Mouse (Mus musculus) midbrain, embryonic 10.5 days (tissue): ENCODE results near the gene Rnasek. TPM values are rescaled to one million over a fixed set of nuclear protein-coding genes. Genes with fewer than 3 reads are reported as not detected.
A peak's percentile ranks its signal among the peaks of the same experiment; 100 is the strongest.

Experiments
- DNase-seq: peaks from one replicate; pipeline ENCODE4 v3.0.0-alpha.2; 2017; ENCODE audit warnings: low spot score
- H3K27ac ChIP-seq: fragments of 300-500 bp; sonication (generic); replicated peaks from 2 replicates; pipeline ENCODE4 v1.5.1; 2016; ENCODE audit warnings: mild to moderate bottlenecking
- H3K27me3 ChIP-seq: fragments of 300-500 bp; sonication (generic); 2 replicates; pipeline ENCODE4 v1.6.1; 2016; ENCODE audit warnings: low read depth, mild to moderate bottlenecking; ENCODE audit not compliant: poor library complexity, severe bottlenecking
- H3K36me3 ChIP-seq: fragments of 300-500 bp; sonication (generic); 2 replicates; pipeline ENCODE4 v1.6.1; 2016; ENCODE audit warnings: mild to moderate bottlenecking, moderate library complexity
- H3K4me1 ChIP-seq: fragments of 300-500 bp; sonication (generic); 2 replicates; pipeline ENCODE4 v1.6.1; 2016
- H3K4me3 ChIP-seq: fragments of 300-500 bp; sonication (generic); 2 replicates; pipeline ENCODE4 v1.5.1; 2016; ENCODE audit warnings: mild to moderate bottlenecking, moderate library complexity
- H3K9me3 ChIP-seq: fragments of 300-500 bp; sonication (generic); replicated peaks from 2 replicates; pipeline ENCODE4 v1.6.1; 2016; ENCODE audit warnings: mild to moderate bottlenecking
- WGBS: fragments of 180-500 bp; shearing (Covaris S2); methylation state at CpG from one replicate; pipeline ENCODE4 v1.1.7; 2016; 5-methylcytosine and 5-hydroxymethylcytosine counted together
- polyA plus RNA-seq: library from polyadenylated mRNA; unstranded; fragments of >200 nt; fragmentation: Nextera tagmentation; extraction: Ambion mirVana; gene quantifications from 2 replicates; pipeline ENCODE4 v1.2.1, GENCODE M21; 2016

Gene Rnasek
- polyA plus RNA-seq, 1 experiment from 2014 or later = 104 TPM

DNA sequence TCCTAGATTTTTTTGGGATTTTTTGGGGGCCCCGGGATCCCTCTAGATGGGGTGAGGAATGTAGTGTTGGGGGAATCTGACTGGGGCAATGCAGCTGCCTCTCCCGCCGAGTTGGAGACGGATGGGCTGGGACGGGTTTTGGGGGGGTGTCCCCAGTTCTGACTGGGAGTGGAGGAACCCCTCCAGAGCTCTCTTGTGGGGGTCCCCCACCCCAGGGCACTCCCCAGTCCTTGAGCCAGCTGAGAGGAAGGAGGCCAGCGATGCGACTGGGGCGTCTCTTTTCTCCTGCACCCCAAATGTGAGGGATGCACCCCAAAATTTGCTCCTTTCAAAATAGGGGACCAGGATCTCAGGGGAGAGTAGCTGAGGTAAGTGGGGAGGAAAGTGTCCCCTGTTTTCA, 6.6 kb downstream of the Rnasek start:
- 41% methylated on average over 8 of the region's 8 CpGs for WGBS
- Histone ChIP-seq H3K4me3 (peak overlapping the region; percentile 54), H3K27me3 (peaks cover 42% of the 10 kb centered on the region)

DNA sequence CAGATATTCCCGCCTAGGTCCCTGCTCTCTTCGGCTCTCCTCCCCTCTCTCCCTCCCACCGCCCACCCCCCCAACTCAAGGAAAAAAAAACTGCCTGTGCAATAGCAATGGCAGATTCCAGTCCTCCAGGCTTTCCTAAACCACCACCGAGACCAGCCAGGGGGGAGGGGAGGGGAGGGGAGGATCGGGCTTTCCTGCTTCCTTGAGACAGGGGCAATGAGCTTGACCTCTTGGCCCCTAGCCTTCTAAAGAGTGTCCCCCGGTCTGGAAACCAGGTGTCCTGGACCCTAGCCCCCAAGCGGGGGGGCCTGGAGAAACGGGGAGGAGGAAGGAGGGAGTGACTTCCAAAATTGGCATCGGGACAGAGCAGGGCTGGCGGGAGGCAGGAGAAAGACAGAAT, 7.1 kb downstream of the Rnasek start:
- H3K36me3 ChIP-seq = peaks cover 25% of the 10 kb centered on the region
- no peaks in the 10 kb centered on the region for H3K9me3 ChIP-seq
- peaks cover 47% of the 10 kb centered on the region for H3K27me3 ChIP-seq
- peak overlapping the region; percentile 87 for H3K27ac ChIP-seq
- WGBS = 9% methylated on average over 10 of the region's 10 CpGs
- DNase-seq = peak; percentile 70
- H3K4me1 ChIP-seq = peaks cover 74% of the 10 kb centered on the region
- H3K4me3 ChIP-seq = peak overlapping the region; percentile 54

More for the DNA sequence above, 6.6 kb downstream of the Rnasek start:
- Histone ChIP-seq H3K4me1 (peaks cover 74% of the 10 kb centered on the region), H3K27ac (peak overlapping the region; percentile 87), H3K9me3 (no peaks in the 10 kb centered on the region), H3K36me3 (peaks cover 25% of the 10 kb centered on the region)
- DNase-seq = no peak

DNA sequence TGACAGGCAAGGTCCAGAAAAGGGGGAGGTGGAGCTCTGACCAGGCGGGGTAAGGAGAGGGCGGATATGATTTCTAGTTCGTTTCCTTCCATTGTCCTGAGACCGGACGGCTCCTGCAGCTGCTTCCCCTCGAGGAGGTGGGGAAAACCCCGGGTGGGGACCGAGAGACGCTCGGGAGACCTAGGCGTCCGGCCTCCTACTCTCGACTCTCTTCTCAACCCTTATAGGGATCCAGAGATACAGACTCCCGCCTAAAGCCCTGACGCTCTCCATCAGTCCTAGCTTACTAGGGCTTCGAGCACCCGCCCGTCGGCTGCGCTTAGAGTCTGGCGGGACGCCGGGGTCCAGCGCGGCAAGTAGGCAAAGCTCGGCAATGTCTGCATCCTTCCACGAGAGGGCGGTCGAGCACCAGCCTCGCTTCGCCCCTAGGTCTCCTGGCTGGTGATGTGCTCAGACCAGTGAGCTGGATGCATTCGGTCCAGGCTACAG, 9.4 kb downstream of the Rnasek start:
- DNase-seq = peak; percentile 88
- peaks cover 14% of the 10 kb centered on the region for H3K36me3 ChIP-seq
- peaks cover 70% of the 10 kb centered on the region for H3K27me3 ChIP-seq
- peak overlapping the region; percentile 43 for H3K4me3 ChIP-seq
- no peaks in the 10 kb centered on the region for H3K9me3 ChIP-seq
- 2% methylated on average over 32 of the region's 32 CpGs for WGBS
- H3K4me1 ChIP-seq = peaks cover 69% of the 10 kb centered on the region
- H3K27ac ChIP-seq = peak overlapping the region; percentile 74

DNA sequence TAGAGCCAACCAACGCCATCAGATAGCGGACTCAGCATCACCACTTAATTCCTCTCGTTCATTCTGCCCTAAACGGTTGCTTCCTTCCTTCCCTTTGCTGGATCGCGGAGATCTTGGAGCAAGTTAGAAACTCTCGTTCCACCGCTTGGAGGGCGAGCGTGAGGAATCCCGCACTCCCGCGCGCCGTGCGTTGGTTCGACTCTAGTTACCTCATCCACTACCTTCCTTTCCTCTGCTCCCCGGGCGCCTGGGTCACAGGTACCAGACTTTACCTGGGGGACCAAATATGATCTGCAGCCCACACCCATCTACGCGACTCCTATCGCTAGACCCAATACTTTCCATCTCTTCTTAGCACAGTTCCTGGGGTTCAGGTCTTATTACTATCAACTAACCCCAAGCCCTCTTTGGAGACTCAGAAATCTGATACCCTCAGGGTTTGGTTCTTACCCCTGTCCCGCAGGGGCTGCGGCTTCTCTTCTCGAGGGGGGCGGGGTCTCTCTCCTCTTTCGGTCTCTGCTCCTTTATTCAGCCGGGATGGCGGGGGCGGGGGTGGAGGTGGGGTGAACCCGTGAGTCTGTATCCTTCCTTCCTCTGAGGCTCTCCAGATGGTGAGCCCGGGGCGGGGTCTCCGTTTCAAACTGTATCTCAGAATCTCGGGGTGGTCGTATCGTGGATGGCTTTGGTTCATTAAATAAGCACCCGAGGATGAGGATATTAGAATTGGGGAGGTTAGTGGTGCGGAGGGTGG, 10.2 kb downstream of the Rnasek start, which contains the start of gene Bcl6b:
Gene Bcl6b, minus strand, starts transcription at position 539 of the 751 bp plus-strand sequence.
- 3% methylated on average over 39 of the region's 39 CpGs for WGBS
- H3K4me3 ChIP-seq = peak within 1 kb of the TSS; percentile 43
- DNase-seq = peak; percentile 33
- H3K9me3 ChIP-seq = no peaks in the 10 kb centered on the region
- H3K27ac ChIP-seq = peak within 1 kb of the TSS; percentile 74
- H3K4me1 ChIP-seq = peaks cover 67% of the 10 kb centered on the region
- H3K36me3 ChIP-seq = peaks cover 6% of the 10 kb centered on the region
- H3K27me3 ChIP-seq = peaks cover 78% of the 10 kb centered on the region

DNA sequence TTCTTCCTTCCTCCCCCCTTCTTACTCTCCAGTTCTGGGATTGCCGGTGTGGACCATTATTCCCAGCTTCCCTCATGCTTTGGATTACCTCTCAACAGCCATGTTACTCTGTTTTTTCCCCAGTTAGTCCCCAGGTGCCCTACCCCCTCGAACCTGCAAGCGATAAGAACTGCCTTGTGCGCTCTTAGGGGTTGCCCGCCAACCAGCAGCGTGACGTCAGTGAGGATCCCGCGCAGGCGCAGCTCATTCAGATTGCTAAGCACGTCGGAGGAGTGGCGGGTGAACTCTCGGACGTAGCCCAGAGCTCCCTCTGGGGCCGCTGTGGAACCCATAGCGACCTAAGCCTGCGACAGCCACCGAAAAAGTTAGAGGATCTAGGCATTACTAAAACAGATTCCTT, 10.8 kb downstream of the Rnasek start:
- peak overlapping the region; percentile 60 for H3K27ac ChIP-seq
- H3K36me3 ChIP-seq = no peaks in the 10 kb centered on the region
- H3K27me3 ChIP-seq = peaks cover 84% of the 10 kb centered on the region
- peak; percentile 85 for DNase-seq
- peaks cover 64% of the 10 kb centered on the region for H3K4me1 ChIP-seq
- H3K9me3 ChIP-seq = no peaks in the 10 kb centered on the region
- WGBS = 2% methylated on average over 19 of the region's 19 CpGs
- H3K4me3 ChIP-seq = peak overlapping the region; percentile 43

DNA sequence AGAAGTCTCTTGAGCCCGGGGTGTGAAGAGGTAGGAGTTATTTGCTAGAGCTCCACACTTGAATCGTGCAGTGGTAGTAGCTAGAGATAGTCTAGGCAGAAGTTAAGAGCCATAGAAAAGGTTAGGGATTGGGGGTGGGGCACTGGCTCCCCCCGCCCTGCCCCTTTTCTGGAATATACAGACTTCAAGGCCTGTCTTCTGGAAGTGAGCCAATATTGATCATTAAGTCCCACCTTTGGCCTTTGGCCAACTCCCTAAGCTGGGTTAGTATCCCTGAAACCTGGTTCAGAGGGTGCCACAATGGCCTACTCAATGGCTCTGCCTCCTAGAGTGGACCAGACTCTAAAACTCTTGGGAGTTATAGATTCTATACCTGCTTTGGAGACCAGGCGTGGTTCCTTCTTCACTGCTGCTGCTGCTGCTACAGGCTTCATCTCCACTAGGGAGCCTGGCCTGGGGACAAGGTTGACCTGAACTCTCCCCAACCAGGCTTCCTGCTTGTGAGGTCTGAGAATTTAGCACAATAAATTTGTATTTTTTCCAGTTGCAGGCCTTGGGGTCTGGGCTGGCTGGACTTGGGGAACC, 11.9 kb downstream of the Rnasek start:
- 87% methylated on average over 4 of the region's 4 CpGs for WGBS
- Histone ChIP-seq H3K4me3 (peak overlapping the region; percentile 12; the same call in 1 of the 2 replicates), H3K4me1 (peaks cover 53% of the 10 kb centered on the region), H3K27me3 (peaks cover 90% of the 10 kb centered on the region), H3K9me3 (no peaks in the 10 kb centered on the region), H3K27ac (no peak overlapping the region), H3K36me3 (no peaks in the 10 kb centered on the region)
- DNase-seq = no peak

DNA sequence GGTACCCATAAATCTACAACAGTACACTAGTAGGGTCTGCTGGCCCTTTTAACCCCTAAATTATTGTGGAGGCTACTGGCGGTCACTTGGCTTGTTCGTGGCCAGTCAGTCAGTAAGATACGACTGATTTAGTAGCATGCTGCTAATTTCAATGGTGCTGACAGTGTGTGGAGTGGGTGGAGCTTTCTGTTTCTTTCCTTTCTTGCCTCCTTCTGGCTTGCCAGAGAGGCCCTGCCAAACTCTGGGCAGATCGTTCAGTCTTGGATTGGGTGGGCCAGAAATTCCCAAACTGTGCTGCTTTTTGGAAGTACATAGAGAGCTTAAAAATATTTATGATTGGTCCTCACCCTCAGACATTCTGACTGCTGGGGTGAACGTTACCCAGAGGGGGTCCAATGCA, 12.5 kb downstream of the Rnasek start:
- Histone ChIP-seq H3K27ac (no peak overlapping the region), H3K4me3 (peak overlapping the region; percentile 39; the same call in 1 of the 2 replicates), H3K27me3 (peaks cover 95% of the 10 kb centered on the region), H3K4me1 (peaks cover 51% of the 10 kb centered on the region), H3K36me3 (no peaks in the 10 kb centered on the region), H3K9me3 (no peaks in the 10 kb centered on the region)
- DNase-seq = no peak
- 37% methylated on average over 5 of the region's 5 CpGs for WGBS

DNA sequence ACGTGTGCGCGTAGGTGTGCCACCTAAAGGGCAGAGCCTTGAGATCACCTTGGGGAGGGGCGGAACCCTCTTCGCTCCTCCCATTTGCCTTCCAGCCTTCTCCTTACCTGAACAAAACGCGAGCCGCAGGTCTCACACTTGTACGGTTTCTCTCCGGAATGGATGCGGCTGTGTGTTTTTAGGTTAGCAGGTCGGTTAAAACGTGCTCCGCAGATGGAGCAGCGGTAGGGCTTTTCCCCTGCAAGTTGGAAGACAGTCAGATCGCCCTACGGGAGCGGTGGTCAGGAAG, 13.1 kb downstream of the Rnasek start:
- Histone ChIP-seq H3K4me1 (peaks cover 55% of the 10 kb centered on the region), H3K27me3 (peaks cover 94% of the 10 kb centered on the region), H3K27ac (no peak overlapping the region; the same call in none of the 2 replicates), H3K9me3 (no peaks in the 10 kb centered on the region), H3K36me3 (no peaks in the 10 kb centered on the region), H3K4me3 (peak overlapping the region; percentile 39)
- DNase-seq = no peak
- WGBS = 8% methylated on average over 18 of the region's 18 CpGs

DNA sequence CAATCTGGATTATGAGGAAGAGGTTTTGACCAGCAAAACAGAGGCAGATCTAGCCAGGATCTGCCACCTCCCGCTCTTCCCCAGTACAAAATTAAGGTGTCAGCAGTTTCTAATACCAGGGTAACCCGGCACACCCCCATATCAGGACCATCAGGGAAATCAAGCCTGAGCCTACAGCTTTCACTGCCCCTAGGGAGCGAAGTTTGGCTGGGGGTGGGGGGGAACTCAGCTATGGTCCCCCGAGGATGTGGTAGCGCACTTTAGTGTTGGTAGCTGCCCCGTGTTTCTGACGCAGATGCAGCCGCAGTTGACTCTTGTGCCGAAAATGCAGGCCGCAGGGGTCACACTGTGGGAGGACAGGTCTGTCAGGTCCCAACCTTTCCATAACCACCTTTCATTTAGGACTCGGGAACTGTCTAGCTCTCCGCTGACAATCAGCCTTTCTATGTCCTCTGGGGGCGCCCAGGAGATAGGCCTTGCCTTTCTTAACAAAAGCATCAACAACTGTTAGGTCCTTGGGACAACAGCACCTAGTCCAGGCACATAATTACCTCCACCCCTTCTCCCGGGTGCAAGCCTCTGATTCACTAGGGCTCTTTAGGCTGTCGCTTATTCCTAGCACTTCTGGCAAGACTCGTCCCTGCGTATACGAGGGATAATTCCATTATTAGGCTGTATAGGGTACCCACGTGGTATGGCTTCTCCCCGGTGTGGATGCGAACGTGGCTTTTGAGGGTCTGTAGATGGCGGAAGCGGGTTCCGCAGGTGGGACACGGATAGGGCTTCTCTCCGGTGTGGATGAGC, 13.6 kb downstream of the Rnasek start:
- DNase-seq = no peak
- H3K9me3 ChIP-seq = no peaks in the 10 kb centered on the region
- peaks cover 60% of the 10 kb centered on the region for H3K4me1 ChIP-seq
- H3K27me3 ChIP-seq = peaks cover 89% of the 10 kb centered on the region
- H3K36me3 ChIP-seq = no peaks in the 10 kb centered on the region
- no peak overlapping the region; the same call in none of the 2 replicates for H3K27ac ChIP-seq
- 18% methylated on average over 27 of the region's 27 CpGs for WGBS
- H3K4me3 ChIP-seq = peak overlapping the region; percentile 39

DNA sequence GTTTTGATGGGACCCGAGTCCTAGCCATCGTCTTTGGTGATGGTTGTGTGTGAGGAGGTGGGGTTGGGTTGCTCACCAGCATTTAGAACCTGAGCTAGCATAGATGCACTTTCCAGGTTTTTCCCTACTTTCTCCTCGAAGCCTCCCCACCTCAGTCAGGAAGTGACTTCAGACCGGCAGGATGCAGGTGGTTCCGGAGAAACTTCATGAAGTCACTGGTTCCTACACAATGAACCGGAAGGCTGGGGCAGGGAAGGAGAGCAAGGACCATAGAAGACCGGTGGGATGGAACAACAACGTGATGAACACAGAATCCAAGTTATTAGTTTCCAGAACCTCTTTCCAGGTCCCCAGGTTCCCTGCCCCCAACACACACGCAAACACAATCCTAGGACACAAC, 15.9 kb downstream of the Rnasek start:
- H3K27ac ChIP-seq = no peak overlapping the region
- WGBS = 85% methylated on average over 9 of the region's 9 CpGs
- H3K27me3 ChIP-seq = peaks cover 72% of the 10 kb centered on the region
- no peaks in the 10 kb centered on the region for H3K9me3 ChIP-seq
- H3K4me1 ChIP-seq = peaks cover 63% of the 10 kb centered on the region
- no peak for DNase-seq
- H3K36me3 ChIP-seq = peaks cover 3% of the 10 kb centered on the region; the same call in 1 of the 2 replicates
- H3K4me3 ChIP-seq = no peak overlapping the region

DNA sequence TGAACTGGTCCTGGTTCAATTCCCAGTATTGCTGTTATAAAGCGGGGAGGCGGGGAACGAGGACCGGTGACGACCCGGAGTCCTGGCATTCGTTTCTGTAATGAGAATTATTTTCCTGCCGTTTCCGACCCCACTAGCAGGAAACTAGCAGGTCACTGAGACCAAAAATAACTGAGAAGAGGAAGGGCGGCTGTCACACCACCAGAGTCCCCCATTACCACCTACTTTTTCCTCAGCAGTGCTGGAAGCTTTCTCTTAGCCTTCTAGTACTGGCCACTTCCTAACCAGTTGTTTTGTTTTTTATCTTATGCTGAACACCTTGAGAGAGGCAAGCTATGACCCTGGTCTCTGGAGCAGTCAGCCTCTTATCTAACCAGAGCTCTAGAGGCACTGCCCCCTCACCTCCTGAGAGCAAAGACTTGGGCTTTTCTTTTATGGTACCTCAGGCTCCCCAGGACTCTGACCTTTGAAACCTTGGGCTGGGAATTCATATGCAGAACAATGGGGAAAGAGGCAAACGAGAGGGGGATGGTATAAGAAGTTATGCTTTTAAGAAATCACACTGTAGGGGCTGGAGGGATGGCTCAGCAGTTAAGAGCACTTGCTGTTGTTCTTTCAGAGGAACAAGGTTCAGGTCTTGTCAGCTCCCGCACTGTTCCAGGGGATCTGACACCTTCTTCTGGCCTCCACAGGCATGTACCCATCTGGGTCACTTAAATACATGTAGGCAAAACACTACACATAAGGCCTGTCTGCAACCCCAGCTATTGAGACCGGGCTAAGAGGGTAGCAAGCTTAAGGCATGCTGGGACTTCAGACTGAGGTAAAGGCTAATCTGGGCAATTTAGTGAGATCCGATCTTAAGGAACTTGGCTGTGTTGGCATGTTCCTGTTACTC, 17.8 kb downstream of the Rnasek start:
- peak overlapping the region; percentile 73 for H3K4me3 ChIP-seq
- no peak for DNase-seq
- H3K4me1 ChIP-seq = peaks cover 56% of the 10 kb centered on the region
- H3K36me3 ChIP-seq = peaks cover 16% of the 10 kb centered on the region
- H3K27me3 ChIP-seq = peaks cover 64% of the 10 kb centered on the region
- H3K27ac ChIP-seq = peak overlapping the region; percentile 91
- 12% methylated on average over 14 of the region's 14 CpGs for WGBS
- H3K9me3 ChIP-seq = no peaks in the 10 kb centered on the region
